Mouse (Mus musculus) midbrain, embryonic 10.5 days (tissue): ENCODE measurements around the gene Atp6v1c2. TPM values are rescaled to one million over a fixed set of nuclear protein-coding genes. Genes with fewer than 3 reads are reported as not detected.

Source experiments
- DNase-seq: peaks from one replicate; pipeline ENCODE4 v3.0.0-alpha.2; 2017; ENCODE audit warnings: low spot score
- H3K27ac ChIP-seq: fragments of 300-500 bp; sonication (generic); replicated peaks from 2 replicates; pipeline ENCODE4 v1.5.1; 2016; ENCODE audit warnings: mild to moderate bottlenecking
- H3K27me3 ChIP-seq: fragments of 300-500 bp; sonication (generic); 2 replicates; pipeline ENCODE4 v1.6.1; 2016; ENCODE audit warnings: low read depth, mild to moderate bottlenecking; ENCODE audit not compliant: poor library complexity, severe bottlenecking
- H3K36me3 ChIP-seq: fragments of 300-500 bp; sonication (generic); 2 replicates; pipeline ENCODE4 v1.6.1; 2016; ENCODE audit warnings: mild to moderate bottlenecking, moderate library complexity
- H3K4me1 ChIP-seq: fragments of 300-500 bp; sonication (generic); 2 replicates; pipeline ENCODE4 v1.6.1; 2016
- H3K4me3 ChIP-seq: fragments of 300-500 bp; sonication (generic); 2 replicates; pipeline ENCODE4 v1.5.1; 2016; ENCODE audit warnings: mild to moderate bottlenecking, moderate library complexity
- H3K9me3 ChIP-seq: fragments of 300-500 bp; sonication (generic); replicated peaks from 2 replicates; pipeline ENCODE4 v1.6.1; 2016; ENCODE audit warnings: mild to moderate bottlenecking
- WGBS: fragments of 180-500 bp; shearing (Covaris S2); methylation state at CpG from one replicate; pipeline ENCODE4 v1.1.7; 2016; 5-methylcytosine and 5-hydroxymethylcytosine counted together
- microRNA-seq: library from miRNA; unstranded; fragments of <30 nt; microRNA quantifications from one replicate; pipeline ENCODE4, GENCODE M21; 2017
- polyA plus RNA-seq: library from polyadenylated mRNA; unstranded; fragments of >200 nt; fragmentation: Nextera tagmentation; extraction: Ambion mirVana; gene quantifications from 2 replicates; pipeline ENCODE4 v1.2.1, GENCODE M21; 2016

Atp6v1c2 gene
- polyA plus RNA-seq, 1 experiment from 2014 or later = 0.46 TPM

GRCm38 (mm10) chr12:17238588-17239427 is 90.4 kb downstream of the Atp6v1c2 start:
- H3K9me3 ChIP-seq = peaks cover 4% of the 10 kb centered on the region; the same call in 1 of the 2 replicates
- 70% methylated on average over 12 of the region's 12 CpGs for WGBS
- no peaks in the 10 kb centered on the region for H3K27me3 ChIP-seq
- no peak overlapping the region for H3K4me3 ChIP-seq
- H3K36me3 ChIP-seq = no peaks in the 10 kb centered on the region
- no peak for DNase-seq
- no peak overlapping the region for H3K27ac ChIP-seq
- peaks cover 17% of the 10 kb centered on the region for H3K4me1 ChIP-seq

GRCm38 (mm10) chr12:17235535-17236313 is 93.4 kb downstream of the Atp6v1c2 start:
- no peaks in the 10 kb centered on the region for H3K9me3 ChIP-seq
- 0 out of 2 replicates have a peak overlapping the region, but pooled peaks have one; percentile 20 for H3K27ac ChIP-seq
- H3K4me3 ChIP-seq = no peak overlapping the region
- H3K27me3 ChIP-seq = no peaks in the 10 kb centered on the region
- DNase-seq = no peak
- 52% methylated on average over 11 of the region's 11 CpGs for WGBS
- no peaks in the 10 kb centered on the region for H3K36me3 ChIP-seq
- H3K4me1 ChIP-seq = peaks cover 17% of the 10 kb centered on the region

Small RNA genes within 50 kb of the gene (microRNA-seq; reads per million reads assigned to microRNA genes)
- gene Mir3066 = 47.9 reads per million, percentile 41 among the genes with 10 or more reads in this experiment

Other genes starting within 250 kb of the Atp6v1c2 start
- gene Kcnf1, start 152.5 kb downstream of the Atp6v1c2 start, polyA plus RNA-seq = 0.33 and 0.71 TPM in 2 replicates
- gene Pdia6, start 62.8 kb downstream of the Atp6v1c2 start, polyA plus RNA-seq = 591 and 645 TPM in 2 replicates
- 35.4 and 37.1 TPM in 2 replicates for gene Nol10, start 19.1 kb upstream of the Atp6v1c2 start, polyA plus RNA-seq
- gene Odc1, start 215.4 kb upstream of the Atp6v1c2 start, polyA plus RNA-seq = 269 and 305 TPM in 2 replicates